In genomic region chr17:35121871-35122303, GRCm38 (mm10) we compare ENCODE assay signal across 8 mouse cellular contexts. TPM values are rescaled to one million over a fixed set of nuclear protein-coding genes. Genes with fewer than 3 reads are reported as not detected.
DNase-seq lines count a peak whose midpoint lies in the region; ATAC-seq lines count a peak whose summit lies in the region.

TSS of gene Csnk2b (minus strand) at chr17:35122053.

- H3K4me3 ChIP-seq in hindbrain, embryonic 13.5 days, result peak within 1 kb of the TSS; percentile 93
- H3K4me3 ChIP-seq in lung, embryonic 16.5 days (ENCODE audit: low read length), result peak within 1 kb of the TSS; percentile 85

- peaks cover 41% of the 10 kb centered on the region for H3K36me3 ChIP-seq in hindbrain, embryonic 13.5 days
- peaks cover 18% of the 10 kb centered on the region for H3K36me3 ChIP-seq in lung, embryonic 16.5 days (ENCODE audit: control insufficient read depth, insufficient read depth, low read length)

- peak within 1 kb of the TSS; percentile 97 for H3K9ac ChIP-seq in hindbrain, embryonic 13.5 days
- H3K9ac ChIP-seq in lung, embryonic 16.5 days (ENCODE audit: low read length), result peak within 1 kb of the TSS; percentile 92

- WGBS in hindbrain, embryonic 13.5 days, result under 1% methylated on average over 19 of the region's 19 CpGs
- WGBS in lung, embryonic 16.5 days, result under 1% methylated on average over 19 of the region's 19 CpGs

- H3K9me3 ChIP-seq in hindbrain, embryonic 13.5 days, result no peaks in the 10 kb centered on the region
- no peaks in the 10 kb centered on the region for H3K9me3 ChIP-seq in lung, embryonic 16.5 days (ENCODE audit: control insufficient read depth, low read length)

- peaks cover 38% of the 10 kb centered on the region for H3K4me1 ChIP-seq in hindbrain, embryonic 13.5 days (replicated peaks)
- peaks cover 21% of the 10 kb centered on the region for H3K4me1 ChIP-seq in lung, embryonic 16.5 days (replicated peaks; ENCODE audit: control insufficient read depth, insufficient read depth, low read length)

- peak; percentile 95 for DNase-seq in adipocyte (ENCODE audit: low spot score)
- peak; percentile 85 for DNase-seq in cerebellum, postnatal 10 days
- DNase-seq in frontal cortex, postnatal 36 days (ENCODE audit: low spot score in 2 of 2), result peak; percentile 71 to 82
- peak; percentile 62 for DNase-seq in layer of hippocampus, postnatal 10 days (ENCODE audit: low spot score in 2 of 2)
- DNase-seq in retina, postnatal 1 day, result peak; percentile 85
- no peak for DNase-seq in ovary, postnatal 36 days (ENCODE audit: low spot score)

- H3K27ac ChIP-seq in hindbrain, embryonic 13.5 days, result peak within 1 kb of the TSS; percentile 94
- peak within 1 kb of the TSS; percentile 89 for H3K27ac ChIP-seq in lung, embryonic 16.5 days (ENCODE audit: low read length)

- peak; percentile 63 for ATAC-seq in hindbrain, embryonic 13.5 days (ENCODE audit: low FRiP score)
- no peak; the same call in 1 of the 2 replicates for ATAC-seq in lung, embryonic 16.5 days (ENCODE audit: low read depth)

- peak within 1 kb of the TSS; percentile 91 for H3K4me2 ChIP-seq in hindbrain, embryonic 13.5 days
- H3K4me2 ChIP-seq in lung, embryonic 16.5 days (ENCODE audit: low read depth, low read length), result peak within 1 kb of the TSS; percentile 96

- H3K27me3 ChIP-seq in hindbrain, embryonic 13.5 days, result no peaks in the 10 kb centered on the region
- no peaks in the 10 kb centered on the region for H3K27me3 ChIP-seq in lung, embryonic 16.5 days (ENCODE audit: control insufficient read depth, insufficient read depth, low read depth, low read length)

RNA-seq across cellular contexts. Expression of gene Csnk2b, which starts in this region (rescaled TPM):
- 317 and 322 TPM in 2 replicates for polyA plus RNA-seq in hindbrain, embryonic 13.5 days (2015; fragmentation: Nextera tagmentation; extraction: Ambion mirVana)
- total RNA-seq in layer of hippocampus, postnatal 10 days (2021), result 100 to 1,000 TPM; 178 to 202 TPM
- 242 and 248 TPM in 2 replicates for polyA plus RNA-seq in lung, embryonic 16.5 days (2015; fragmentation: Nextera tagmentation; extraction: Ambion mirVana)
